ENCODE assay signal across 15 mouse cellular contexts in genomic region chr2:169825908-169826307, GRCm38 (mm10).
A peak's percentile ranks its signal among the peaks of the same experiment; 100 is the strongest.
DNase-seq lines count a peak whose midpoint lies in the region; ATAC-seq and TF ChIP-seq lines count a peak whose summit lies in the region.
"Had no signal": no experiment of that assay in that cellular context is flagged by ENCODE, and none has a peak within 500 bp of the region (broad histone marks: within the 10 kb centered on the region; RNA-seq: fewer than 3 reads in every experiment).

No protein-coding gene starts in this region.

- WGBS in kidney, adult 2 months: 37% methylated on average over 12 of the region's 12 CpGs
- 51% methylated on average over 12 of the region's 12 CpGs for WGBS in forebrain, embryonic 16.5 days
- 56% methylated on average over 12 of the region's 12 CpGs for WGBS in hindbrain, embryonic 14.5 days
- WGBS in limb, embryonic 14.5 days: 46% methylated on average over 12 of the region's 12 CpGs

- H3K36me3 ChIP-seq in kidney, adult 2 months (ENCODE audit: control insufficient read depth, insufficient read depth, low read length): no peaks in the 10 kb centered on the region
- no peaks in the 10 kb centered on the region for H3K36me3 ChIP-seq in forebrain, embryonic 16.5 days (ENCODE audit: control insufficient read depth, insufficient read depth)
- H3K36me3 ChIP-seq in hindbrain, embryonic 14.5 days (replicated peaks; ENCODE audit: control insufficient read depth, insufficient read depth): no peaks in the 10 kb centered on the region
- no peaks in the 10 kb centered on the region for H3K36me3 ChIP-seq in limb, embryonic 14.5 days (ENCODE audit: control insufficient read depth, insufficient read depth, low read length)
- H3K36me3 ChIP-seq: embryonic facial prominence, embryonic 12.5 days had no signal

- TF ChIP-seq POLR2A in kidney, adult 2 months (IDR thresholded peaks at IDR 0.05; ENCODE audit: low read depth, low read length): no peak
- TF ChIP-seq POLR2A in limb, embryonic 14.5 days (IDR thresholded peaks at IDR 0.05; ENCODE audit: borderline replicate concordance, extremely low read depth, insufficient read depth, insufficient read length): no peak

- intact Hi-C loops in gastrocnemius, adult 2 months (cut with DNase I): no loop called here

- H3K27ac ChIP-seq in kidney, adult 2 months (ENCODE audit: insufficient read depth, low read depth, low read length): no peak overlapping the region
- H3K27ac ChIP-seq in forebrain, embryonic 16.5 days (ENCODE audit: low read length): no peak overlapping the region
- peak overlapping the region; percentile 80 for H3K27ac ChIP-seq in hindbrain, embryonic 14.5 days
- H3K27ac ChIP-seq in limb, embryonic 14.5 days (replicated peaks; ENCODE audit: low read depth, low read length): no peak overlapping the region
- H3K27ac ChIP-seq in gastrocnemius, adult 2 months: no peak overlapping the region
- H3K27ac ChIP-seq: embryonic facial prominence, embryonic 12.5 days; macrophage had no signal

- no peaks in the 10 kb centered on the region for H3K9me3 ChIP-seq in forebrain, embryonic 16.5 days (ENCODE audit: control insufficient read depth, low read length)
- H3K9me3 ChIP-seq in hindbrain, embryonic 14.5 days (ENCODE audit: control insufficient read depth, low read length): no peaks in the 10 kb centered on the region
- H3K9me3 ChIP-seq in limb, embryonic 14.5 days (ENCODE audit: control insufficient read depth, low read length): no peaks in the 10 kb centered on the region
- H3K9me3 ChIP-seq: embryonic facial prominence, embryonic 12.5 days had no signal

- DNase-seq in kidney, adult 2 months: no peak
- no peak for DNase-seq in kidney, postnatal 36 days
- DNase-seq in hindbrain, embryonic 14.5 days (ENCODE audit: low spot score): no peak
- no peak for DNase-seq in limb, embryonic 14.5 days (ENCODE audit: low spot score)
- no peak for DNase-seq in gastrocnemius, adult 2 months
- DNase-seq in cerebellum, postnatal 4 days (ENCODE audit: low spot score in 2 of 2): no peak
- no peak for DNase-seq in adrenal gland, postnatal 14 days
- DNase-seq: cerebellum, adult 8-10 months; heart, adult 18-20 months; layer of hippocampus, adult 9-11 months; liver; thymus, adult 18-20 months had no signal

- H3K4me1 ChIP-seq in kidney, adult 2 months (ENCODE audit: control insufficient read depth, insufficient read depth, low read length): no peaks in the 10 kb centered on the region
- H3K4me1 ChIP-seq in forebrain, embryonic 16.5 days (replicated peaks; ENCODE audit: control insufficient read depth, insufficient read depth, low read length): peaks cover 5% of the 10 kb centered on the region; the same call in 1 of the 2 replicates
- peaks cover 10% of the 10 kb centered on the region for H3K4me1 ChIP-seq in hindbrain, embryonic 14.5 days (replicated peaks; ENCODE audit: control insufficient read depth, insufficient read depth, low read length)
- peaks cover 11% of the 10 kb centered on the region for H3K4me1 ChIP-seq in limb, embryonic 14.5 days (ENCODE audit: control insufficient read depth, insufficient read depth, low read length)

- no peaks in the 10 kb centered on the region for H3K27me3 ChIP-seq in kidney, adult 2 months (replicated peaks; ENCODE audit: control insufficient read depth, insufficient read depth, low read length)
- no peaks in the 10 kb centered on the region for H3K27me3 ChIP-seq in forebrain, embryonic 16.5 days (replicated peaks; ENCODE audit: control insufficient read depth, insufficient read depth, low read length)
- no peaks in the 10 kb centered on the region for H3K27me3 ChIP-seq in hindbrain, embryonic 14.5 days (ENCODE audit: control insufficient read depth, insufficient read depth, low read length)
- H3K27me3 ChIP-seq in limb, embryonic 14.5 days (ENCODE audit: control insufficient read depth, insufficient read depth, low read length): no peaks in the 10 kb centered on the region
- H3K27me3 ChIP-seq: embryonic facial prominence, embryonic 12.5 days had no signal

- peak overlapping the region; percentile 9; the same call in 1 of the 2 replicates for H3K4me3 ChIP-seq in kidney, adult 2 months (ENCODE audit: insufficient read depth, low read depth, low read length)
- no peak overlapping the region for H3K4me3 ChIP-seq in forebrain, embryonic 16.5 days (replicated peaks; ENCODE audit: low read length)
- no peak overlapping the region for H3K4me3 ChIP-seq in hindbrain, embryonic 14.5 days (replicated peaks; ENCODE audit: low read length)
- H3K4me3 ChIP-seq in limb, embryonic 14.5 days (replicated peaks; ENCODE audit: low read length): no peak overlapping the region; the same call in 1 of the 2 replicates
- H3K4me3 ChIP-seq in gastrocnemius, adult 2 months: no peak overlapping the region
- H3K4me3 ChIP-seq: embryonic facial prominence, embryonic 12.5 days had no signal

- 0 out of 2 replicates have a peak overlapping the region, but pooled peaks have one; percentile 3 for H3K9ac ChIP-seq in forebrain, embryonic 16.5 days (replicated peaks; ENCODE audit: low read depth, low read length)
- peak overlapping the region; percentile 30 for H3K9ac ChIP-seq in hindbrain, embryonic 14.5 days
- H3K9ac ChIP-seq in limb, embryonic 14.5 days (ENCODE audit: low read depth, low read length, severe bottlenecking): peak overlapping the region; percentile 28; the same call in 1 of the 2 replicates
- H3K9ac ChIP-seq: embryonic facial prominence, embryonic 12.5 days had no signal

- no peak for ATAC-seq in forebrain, embryonic 16.5 days
- ATAC-seq in hindbrain, embryonic 14.5 days (ENCODE audit: low FRiP score): peak; percentile 57; the same call in 1 of the 2 replicates
- no peak for ATAC-seq in limb, embryonic 14.5 days (ENCODE audit: low FRiP score, low read depth)

- H3K4me2 ChIP-seq in forebrain, embryonic 16.5 days (ENCODE audit: low read length): peak overlapping the region; percentile 5; the same call in 1 of the 2 replicates
- H3K4me2 ChIP-seq in hindbrain, embryonic 14.5 days (replicated peaks): peak overlapping the region; percentile 29; the same call in 1 of the 2 replicates
- 0 out of 2 replicates have a peak overlapping the region, but pooled peaks have one; percentile 26 for H3K4me2 ChIP-seq in limb, embryonic 14.5 days (replicated peaks; ENCODE audit: low read depth, low read length, severe bottlenecking)
- H3K4me2 ChIP-seq: embryonic facial prominence, embryonic 12.5 days had no signal

- TF ChIP-seq CTCF in kidney, adult 2 months (conservative IDR thresholded peaks at IDR 0.05; ENCODE audit: insufficient read depth, insufficient read length, low read depth, low read length): no peak
- TF ChIP-seq CTCF in gastrocnemius, adult 2 months (IDR thresholded peaks at IDR 0.05): no peak
